Mouse (Mus musculus): ENCODE results near the gene Ehd4.

- no peak for TF ChIP-seq GATA1 (IDR thresholded peaks at IDR 0.05; ENCODE audit: borderline replicate concordance, low read length)
- TF ChIP-seq FLI1 (IDR thresholded peaks at IDR 0.05; ENCODE audit: low read length), result no peak
These were observed 7.0 kb downstream of the Ehd4 start for GRCm38 (mm10) chr2:120147364-120147763.

Measured in megakaryocyte, embryonic 14.5 days (primary cell).